Mouse (Mus musculus): ENCODE results near the gene Rab26.

Rab26 gene

DNA sequence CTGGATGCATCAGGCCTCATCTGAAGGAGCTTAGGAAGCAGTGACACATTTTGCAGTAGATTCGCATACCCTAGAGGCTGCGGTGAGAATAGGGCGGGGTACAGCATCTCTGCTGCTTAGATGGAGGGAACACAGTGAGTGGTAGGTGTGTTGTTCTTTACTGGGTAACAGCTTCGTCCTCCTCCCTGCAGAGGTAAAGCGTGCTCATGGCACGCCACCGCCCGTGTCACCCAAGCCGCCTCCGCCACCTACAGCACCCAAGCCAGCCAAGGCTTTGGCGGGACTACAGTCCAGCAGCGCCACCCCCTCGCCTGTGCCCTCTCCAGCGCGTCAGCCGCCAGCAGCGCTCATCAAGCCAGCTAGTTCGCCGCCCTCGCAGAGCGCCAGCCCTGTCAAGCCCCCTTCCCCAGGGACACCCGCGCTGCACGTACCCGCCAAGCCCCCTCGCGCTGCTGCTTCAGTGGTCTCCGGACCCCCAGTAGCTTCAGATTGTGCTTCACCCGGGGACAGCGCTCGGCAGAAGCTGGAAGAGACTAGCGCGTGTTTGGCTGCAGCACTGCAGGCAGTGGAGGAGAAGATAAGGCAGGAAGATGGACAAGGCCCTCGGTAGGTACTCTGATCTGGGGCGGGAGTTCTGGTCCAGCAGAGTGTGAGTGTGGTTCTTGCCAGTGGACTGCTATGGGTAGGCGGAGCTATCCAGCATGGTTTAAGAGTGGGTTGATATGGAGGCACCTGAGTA, 27.5 kb downstream of the Rab26 start:
- peak; percentile 56 for DNase-seq

DNA sequence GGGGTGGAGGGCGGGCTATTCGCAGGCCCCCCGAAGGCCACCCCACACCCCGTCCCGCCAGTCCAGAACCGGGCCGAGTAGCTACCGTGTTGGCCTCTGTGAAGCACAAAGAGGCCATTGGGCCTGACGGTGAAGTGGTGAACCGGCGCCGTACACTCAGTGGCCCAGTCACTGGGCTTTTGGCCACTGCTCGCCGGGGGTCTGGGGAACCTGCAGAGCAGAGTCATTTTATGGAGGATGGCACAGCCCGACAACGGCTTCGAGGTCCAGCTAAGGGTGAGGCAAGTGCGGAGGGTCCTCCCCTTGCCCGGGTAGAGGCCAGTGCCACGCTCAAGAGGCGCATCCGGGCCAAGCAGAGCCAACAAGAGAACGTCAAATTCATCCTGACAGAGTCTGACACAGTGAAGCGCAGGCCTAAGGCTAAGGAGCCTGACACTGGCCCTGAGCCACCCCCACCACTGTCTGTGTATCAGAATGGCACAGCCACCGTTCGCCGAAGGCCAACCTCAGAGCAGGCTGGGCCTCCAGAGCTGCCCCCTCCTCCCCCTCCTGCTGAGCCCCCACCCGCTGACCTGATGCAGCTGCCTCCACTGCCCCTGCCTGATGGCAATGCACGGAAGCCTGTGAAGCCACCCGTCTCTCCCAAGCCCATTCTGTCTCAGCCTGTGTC, 28.6 kb downstream of the Rab26 start:
- no peak for DNase-seq

DNA sequence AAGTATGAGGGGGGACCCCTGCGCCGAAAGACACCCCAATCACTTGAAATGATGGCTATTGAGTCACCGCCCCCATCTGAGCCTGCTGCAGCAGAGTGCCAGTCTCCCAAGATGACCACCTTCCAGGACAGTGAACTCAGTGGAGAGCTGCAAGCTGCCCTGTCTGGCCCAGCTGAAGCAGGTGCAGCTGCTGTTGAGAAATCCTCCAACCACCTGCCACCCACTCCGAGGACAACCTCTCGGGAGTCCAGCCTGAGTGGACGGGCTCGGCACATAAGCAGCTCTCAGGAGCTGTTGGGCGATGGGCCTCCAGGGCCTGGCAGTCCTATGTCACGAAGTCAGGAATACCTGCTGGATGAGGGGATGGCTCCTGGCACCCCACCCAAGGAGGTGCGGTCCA, 29.9 kb downstream of the Rab26 start:
- DNase-seq = no peak

- no peak for DNase-seq
These were observed 31.8 kb downstream of the Rab26 start for GRCm38 (mm10) chr17:24502208-24502607.

GRCm38 (mm10) chr17:24496026-24496425, 38.0 kb downstream of the Rab26 start:
- no peak for DNase-seq

DNA sequence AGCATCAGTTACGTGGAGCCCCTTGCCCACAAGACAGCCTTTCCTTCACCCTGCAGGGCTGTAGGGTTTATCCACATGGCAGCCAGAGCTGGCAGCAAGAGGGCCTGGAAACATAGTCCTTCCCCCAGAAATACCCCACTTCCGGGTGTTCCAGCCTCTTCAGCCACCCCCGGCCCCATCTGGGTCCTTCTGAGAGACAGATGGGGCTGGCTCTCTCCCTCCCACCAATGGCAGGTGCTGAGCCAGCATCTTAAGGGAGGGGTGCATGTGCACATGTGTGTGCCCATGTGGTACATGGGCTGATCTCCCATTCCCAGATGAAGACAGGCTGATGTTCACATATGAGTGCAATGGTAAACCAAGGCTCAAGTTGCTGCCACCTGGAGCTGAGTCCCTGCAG, 38.6 kb downstream of the Rab26 start:
- DNase-seq = no peak

- peak; percentile 53 for DNase-seq
These were observed 39.2 kb downstream of the Rab26 start for GRCm38 (mm10) chr17:24494627-24495335.

DNA sequence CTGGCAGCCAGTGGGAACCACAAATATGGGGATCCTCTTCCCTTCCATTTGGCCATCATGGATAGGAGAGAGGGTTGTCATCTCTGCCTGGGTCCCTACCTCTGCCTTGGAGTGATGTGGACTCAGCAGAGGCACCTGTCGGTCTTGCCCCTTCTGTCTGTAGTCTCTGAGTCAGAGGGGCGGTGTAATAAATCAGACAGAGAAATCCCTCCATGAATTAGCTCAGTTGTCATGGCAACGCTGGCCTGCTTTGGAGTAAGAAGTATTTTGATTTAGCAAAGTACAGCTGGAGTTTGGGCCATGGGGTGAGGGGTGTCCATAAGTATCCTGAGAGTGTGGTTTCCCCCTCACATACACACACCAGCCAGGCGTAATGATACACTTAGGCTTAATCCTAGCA, 43.6 kb downstream of the Rab26 start:
- no peak for DNase-seq

- DNase-seq = peak; percentile 31
These were observed 44.6 kb downstream of the Rab26 start for GRCm38 (mm10) chr17:24489265-24490030.

DNA sequence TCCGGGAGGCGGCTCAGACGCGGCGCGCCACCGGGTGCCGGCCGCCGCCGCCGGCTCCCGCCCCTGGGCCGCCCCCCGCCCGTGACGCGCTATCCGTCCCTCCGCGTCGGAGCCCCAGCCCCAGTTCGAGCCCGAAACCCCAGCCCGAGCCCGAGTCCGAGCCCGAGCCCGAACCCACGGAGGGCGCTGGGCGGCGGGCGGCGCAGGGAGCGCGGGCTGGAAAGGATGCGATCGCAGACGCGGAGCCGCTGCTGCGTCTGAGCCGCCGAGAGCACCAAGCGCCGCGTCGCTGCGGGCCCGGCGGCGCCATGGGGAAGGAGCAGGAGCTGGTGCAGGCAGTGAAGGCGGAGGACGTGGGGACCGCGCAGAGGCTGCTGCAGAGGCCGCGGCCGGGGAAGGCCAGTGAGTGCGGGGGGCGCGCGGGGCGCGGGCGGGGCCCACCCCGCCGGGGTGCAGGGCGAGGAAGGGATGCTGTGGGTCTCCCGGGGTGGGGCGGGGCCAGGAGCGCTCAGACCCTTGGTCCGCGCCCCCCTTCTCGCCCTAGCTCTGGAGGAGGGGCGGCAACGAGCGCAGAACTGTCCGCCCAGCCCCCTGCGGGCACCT, 45.2 kb downstream of the Rab26 start:
- DNase-seq = peak; percentile 52

- peak; percentile 67 for DNase-seq
These were observed 45.8 kb downstream of the Rab26 start, which contains the start of gene Caskin1 for GRCm38 (mm10) chr17:24488186-24488661. Gene Caskin1 (plus strand): TSS chr17:24488601.

- no peak for DNase-seq
These were observed 48.7 kb downstream of the Rab26 start for GRCm38 (mm10) chr17:24485090-24485860.

DNA sequence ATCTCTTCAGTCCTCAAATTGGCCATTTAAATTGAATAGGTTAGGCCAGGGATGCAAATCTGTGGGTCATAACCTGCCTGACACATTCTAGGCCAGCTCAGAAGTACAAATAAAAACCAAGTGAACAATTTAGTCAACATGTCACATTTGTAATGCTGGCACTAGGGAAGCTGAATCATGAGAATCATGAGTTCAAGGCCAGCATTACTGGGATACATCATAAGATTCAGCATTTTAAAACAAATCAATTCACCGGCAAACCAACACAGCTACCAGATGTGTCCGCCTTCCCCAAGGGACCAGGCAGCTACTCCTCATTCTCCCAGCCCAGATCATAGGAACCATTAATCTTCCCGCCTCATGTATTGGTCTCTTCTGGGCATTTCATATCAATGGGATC, 50.5 kb downstream of the Rab26 start:
- no peak for DNase-seq

GRCm38 (mm10) chr17:24481027-24481815, 52.8 kb downstream of the Rab26 start:
- DNase-seq = no peak

GRCm38 (mm10) chr17:24480201-24480826, 53.7 kb downstream of the Rab26 start:
- no peak for DNase-seq

DNA sequence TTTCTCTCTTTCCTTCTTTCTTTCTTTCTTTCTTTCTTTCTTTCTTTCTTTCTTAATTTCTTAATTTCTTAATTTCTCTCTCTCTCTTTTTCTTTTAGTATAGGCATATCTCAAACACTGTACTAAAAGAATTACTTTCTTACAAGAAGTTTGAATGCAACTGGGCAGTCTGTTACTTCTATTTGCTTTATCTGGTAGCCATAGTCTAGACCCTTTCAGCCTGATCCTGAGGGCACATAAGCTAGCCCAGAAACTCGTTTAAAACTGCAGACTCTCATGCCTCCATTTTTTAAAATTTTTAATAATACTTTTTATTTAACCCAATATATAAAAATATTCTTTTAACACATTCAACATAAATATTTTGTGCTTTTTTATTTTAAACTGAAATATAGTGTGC, 54.6 kb downstream of the Rab26 start:
- no peak for DNase-seq

- DNase-seq = peak; percentile 99
These were observed 55.2 kb downstream of the Rab26 start, which contains the start of gene Mlst8 for GRCm38 (mm10) chr17:24478663-24479380. Gene Mlst8 (minus strand): TSS chr17:24479078.

- peak; percentile 47 for DNase-seq
These were observed 55.9 kb downstream of the Rab26 start for GRCm38 (mm10) chr17:24477985-24478600.

All from cerebellum, adult 8-10 months (tissue).